Mouse (Mus musculus): ENCODE measurements around the gene Irgc1. TPM values are rescaled to one million over a fixed set of nuclear protein-coding genes. Genes with fewer than 3 reads are reported as not detected.
A peak's percentile ranks its signal among the peaks of the same experiment; 100 is the strongest.

The Irgc1 gene
- polyA plus RNA-seq, 2 experiments = not detected

- no peak overlapping the region for H3K4me3 ChIP-seq (replicated peaks; ENCODE audit: low read length)
- TF ChIP-seq POLR2A (IDR thresholded peaks at IDR 0.05; ENCODE audit: borderline replicate concordance, extremely low read depth, insufficient read depth, insufficient read length) = no peak
- no peaks in the 10 kb centered on the region for H3K27me3 ChIP-seq (ENCODE audit: control insufficient read depth, insufficient read depth, low read length)
- H3K27ac ChIP-seq (replicated peaks; ENCODE audit: low read depth, low read length) = no peak overlapping the region
- no peak overlapping the region for H3K9ac ChIP-seq (ENCODE audit: low read depth, low read length, severe bottlenecking)
- H3K4me2 ChIP-seq (replicated peaks; ENCODE audit: low read depth, low read length, severe bottlenecking) = no peak overlapping the region
- H3K9me3 ChIP-seq (ENCODE audit: control insufficient read depth, low read length) = no peaks in the 10 kb centered on the region
- DNase-seq (ENCODE audit: low spot score) = no peak
- no peaks in the 10 kb centered on the region for H3K36me3 ChIP-seq (ENCODE audit: control insufficient read depth, insufficient read depth, low read length)
- no peaks in the 10 kb centered on the region for H3K4me1 ChIP-seq (ENCODE audit: control insufficient read depth, insufficient read depth, low read length)
- no peak for ATAC-seq (ENCODE audit: low FRiP score, low read depth)
- WGBS = 88% methylated on average over 9 of the region's 9 CpGs
Observed at GRCm38 (mm10) chr7:24445266-24445926, 6.7 kb downstream of the Irgc1 start.

- H3K9me3 ChIP-seq (ENCODE audit: control insufficient read depth, low read length) = no peaks in the 10 kb centered on the region
- no peaks in the 10 kb centered on the region for H3K27me3 ChIP-seq (ENCODE audit: control insufficient read depth, insufficient read depth, low read length)
- no peaks in the 10 kb centered on the region for H3K36me3 ChIP-seq (ENCODE audit: control insufficient read depth, insufficient read depth, low read length)
- 71% methylated on average over 8 of the region's 8 CpGs for WGBS
- H3K27ac ChIP-seq (replicated peaks; ENCODE audit: low read depth, low read length) = no peak overlapping the region
- ATAC-seq (ENCODE audit: low FRiP score, low read depth) = no peak
- H3K9ac ChIP-seq (ENCODE audit: low read depth, low read length, severe bottlenecking) = no peak overlapping the region
- H3K4me1 ChIP-seq (ENCODE audit: control insufficient read depth, insufficient read depth, low read length) = no peaks in the 10 kb centered on the region
- no peak for DNase-seq (ENCODE audit: low spot score)
- TF ChIP-seq POLR2A (IDR thresholded peaks at IDR 0.05; ENCODE audit: borderline replicate concordance, extremely low read depth, insufficient read depth, insufficient read length) = no peak
- no peak overlapping the region for H3K4me2 ChIP-seq (replicated peaks; ENCODE audit: low read depth, low read length, severe bottlenecking)
- no peak overlapping the region for H3K4me3 ChIP-seq (replicated peaks; ENCODE audit: low read length)
Observed at GRCm38 (mm10) chr7:24442313-24442712, 9.8 kb downstream of the Irgc1 start.

GRCm38 (mm10) chr7:24441785-24442184 lies 10.3 kb downstream of the Irgc1 start:
- Histone ChIP-seq H3K9me3 (ENCODE audit: control insufficient read depth, low read length) (no peaks in the 10 kb centered on the region), H3K9ac (ENCODE audit: low read depth, low read length, severe bottlenecking) (no peak overlapping the region), H3K27me3 (ENCODE audit: control insufficient read depth, insufficient read depth, low read length) (no peaks in the 10 kb centered on the region), H3K27ac (replicated peaks; ENCODE audit: low read depth, low read length) (no peak overlapping the region), H3K4me3 (replicated peaks; ENCODE audit: low read length) (no peak overlapping the region), H3K4me1 (ENCODE audit: control insufficient read depth, insufficient read depth, low read length) (no peaks in the 10 kb centered on the region), H3K4me2 (replicated peaks; ENCODE audit: low read depth, low read length, severe bottlenecking) (no peak overlapping the region), H3K36me3 (ENCODE audit: control insufficient read depth, insufficient read depth, low read length) (no peaks in the 10 kb centered on the region)
- DNase-seq (ENCODE audit: low spot score) (peak; percentile 41), ATAC-seq (ENCODE audit: low FRiP score, low read depth) (0 out of 2 replicates have a peak, but pooled peaks have one; percentile 30)
- 6% methylated on average over 1 of the region's 1 CpGs for WGBS
- TF ChIP-seq POLR2A (IDR thresholded peaks at IDR 0.05; ENCODE audit: borderline replicate concordance, extremely low read depth, insufficient read depth, insufficient read length) = no peak

- Histone ChIP-seq H3K4me2 (replicated peaks; ENCODE audit: low read depth, low read length, severe bottlenecking) (no peak overlapping the region), H3K9me3 (ENCODE audit: control insufficient read depth, low read length) (no peaks in the 10 kb centered on the region), H3K9ac (ENCODE audit: low read depth, low read length, severe bottlenecking) (no peak overlapping the region), H3K27ac (replicated peaks; ENCODE audit: low read depth, low read length) (no peak overlapping the region), H3K4me3 (replicated peaks; ENCODE audit: low read length) (no peak overlapping the region), H3K27me3 (ENCODE audit: control insufficient read depth, insufficient read depth, low read length) (no peaks in the 10 kb centered on the region), H3K4me1 (ENCODE audit: control insufficient read depth, insufficient read depth, low read length) (no peaks in the 10 kb centered on the region), H3K36me3 (ENCODE audit: control insufficient read depth, insufficient read depth, low read length) (no peaks in the 10 kb centered on the region)
- no peak for DNase-seq (ENCODE audit: low spot score)
- no peak for TF ChIP-seq POLR2A (IDR thresholded peaks at IDR 0.05; ENCODE audit: borderline replicate concordance, extremely low read depth, insufficient read depth, insufficient read length)
- no peak for ATAC-seq (ENCODE audit: low FRiP score, low read depth)
- WGBS = 76% methylated on average over 7 of the region's 7 CpGs
Observed at GRCm38 (mm10) chr7:24439891-24440290, 12.2 kb downstream of the Irgc1 start.

GRCm38 (mm10) chr7:24439191-24439590 lies 12.9 kb downstream of the Irgc1 start:
- Histone ChIP-seq H3K4me1 (ENCODE audit: control insufficient read depth, insufficient read depth, low read length) (no peaks in the 10 kb centered on the region), H3K27me3 (ENCODE audit: control insufficient read depth, insufficient read depth, low read length) (no peaks in the 10 kb centered on the region), H3K36me3 (ENCODE audit: control insufficient read depth, insufficient read depth, low read length) (no peaks in the 10 kb centered on the region), H3K4me2 (replicated peaks; ENCODE audit: low read depth, low read length, severe bottlenecking) (no peak overlapping the region), H3K9ac (ENCODE audit: low read depth, low read length, severe bottlenecking) (no peak overlapping the region), H3K4me3 (replicated peaks; ENCODE audit: low read length) (no peak overlapping the region), H3K9me3 (ENCODE audit: control insufficient read depth, low read length) (no peaks in the 10 kb centered on the region), H3K27ac (replicated peaks; ENCODE audit: low read depth, low read length) (no peak overlapping the region)
- ATAC-seq (ENCODE audit: low FRiP score, low read depth) = no peak
- TF ChIP-seq POLR2A (IDR thresholded peaks at IDR 0.05; ENCODE audit: borderline replicate concordance, extremely low read depth, insufficient read depth, insufficient read length) = no peak
- WGBS = 80% methylated on average over 6 of the region's 6 CpGs
- DNase-seq (ENCODE audit: low spot score) = no peak
